Mouse (Mus musculus) large intestine, adult 2 months (tissue): ENCODE data around the gene Macf1. TPM values are rescaled to one million over a fixed set of nuclear protein-coding genes. Genes with fewer than 3 reads are reported as not detected.
"Not testable (repeated sequence)": the region's sequence is repeated elsewhere in the genome, so short reads cannot be mapped to it uniquely, and the experiment has no call there.

Experiments used
- DNase-seq: peaks from one replicate; pipeline ENCODE4 v3.0.0-alpha.2; 2012; ENCODE audit warnings: low read depth, low spot score
- WGBS: fragments of 180-500 bp; shearing (Covaris S2); methylation state at CpG from one replicate; pipeline ENCODE4 v1.1.7; 2018; 5-methylcytosine and 5-hydroxymethylcytosine counted together
- polyA plus RNA-seq: library from polyadenylated mRNA; depleted of rRNA; stranded (reverse); fragments of >200 nt; gene quantifications from 2 replicates; pipeline ENCODE4 v1.2.3, GENCODE M21; 2012

Macf1 gene
- polyA plus RNA-seq, 1 experiment, result 23.4 TPM

DNA sequence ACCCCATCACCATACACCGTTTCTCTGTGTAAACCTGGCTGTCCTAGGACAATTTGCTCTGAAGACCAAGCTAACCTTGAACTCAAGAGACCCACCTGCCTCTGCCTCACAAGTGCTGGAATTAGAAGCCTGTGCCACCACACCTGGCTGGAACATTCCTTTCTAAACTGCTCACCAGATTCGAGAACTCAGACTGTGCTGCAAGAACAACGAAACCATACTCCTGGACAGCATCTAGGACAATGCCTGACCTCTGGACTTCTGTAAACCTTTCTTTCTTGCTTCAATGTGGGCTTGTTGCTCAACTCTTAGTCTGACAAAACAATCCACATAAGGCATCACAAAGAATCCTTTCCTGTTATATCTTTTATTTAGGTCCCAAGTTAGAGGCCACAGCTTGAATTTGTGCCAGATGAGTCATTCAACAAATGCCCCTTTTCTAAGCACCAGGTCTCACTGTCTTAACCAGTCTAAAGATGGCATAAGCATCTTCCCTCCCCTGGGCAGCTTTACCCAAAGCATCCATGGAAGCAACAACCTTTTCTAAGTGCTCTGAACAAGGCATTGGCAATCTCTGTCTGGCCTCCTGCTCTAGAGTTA is 38.8 kb downstream of the Macf1 start:
- 72% methylated on average over 3 of the region's 3 CpGs for WGBS
- no peak for DNase-seq

GRCm38 (mm10) chr4:123643561-123643960 is 40.6 kb downstream of the Macf1 start:
- 65% methylated on average over 6 of the region's 6 CpGs for WGBS
- no peak for DNase-seq

DNA sequence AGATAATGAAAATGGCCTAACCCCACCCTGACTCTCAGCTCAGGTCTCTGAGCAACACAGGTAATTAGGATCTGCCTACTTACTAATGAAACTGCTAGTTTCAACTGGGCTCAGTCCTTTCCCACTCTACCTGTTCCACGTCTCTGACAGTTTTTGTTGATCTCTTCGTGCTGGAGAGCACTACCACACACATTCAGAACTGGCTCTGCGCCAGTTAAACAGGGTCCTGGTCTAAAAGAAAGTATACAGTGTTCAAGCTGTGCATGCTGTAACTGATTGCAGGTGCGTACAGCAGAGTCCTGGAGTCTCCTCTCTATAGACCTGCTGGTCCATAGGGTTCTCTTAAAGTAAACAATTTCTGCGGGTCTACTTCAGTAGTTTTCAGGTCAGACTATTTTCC is 41.3 kb downstream of the Macf1 start:
- DNase-seq, result no peak

DNA sequence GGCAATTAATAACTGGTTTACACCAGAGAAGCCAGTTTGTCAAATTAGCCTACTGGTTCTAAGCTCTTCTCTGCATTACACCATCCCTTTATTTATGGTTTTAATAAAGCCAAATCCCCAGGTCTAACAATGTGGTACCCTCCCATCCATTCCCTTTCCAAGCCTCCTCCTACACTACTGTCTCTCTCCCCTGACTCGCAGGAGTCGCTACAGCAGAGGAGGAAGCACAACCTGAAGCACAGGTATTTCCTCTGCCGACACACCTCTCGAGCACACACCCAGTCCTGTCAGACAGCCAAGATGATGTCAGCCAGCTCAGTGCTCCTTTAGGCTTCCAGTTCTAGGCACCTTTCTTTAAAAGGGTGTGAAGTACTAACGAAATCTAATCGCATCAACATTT is 47.0 kb downstream of the Macf1 start:
- peak; percentile 92 for DNase-seq
- WGBS, result 36% methylated on average over 6 of the region's 6 CpGs

More for the DNA sequence above, 41.3 kb downstream of the Macf1 start:
- WGBS, result 53% methylated on average over 5 of the region's 5 CpGs

GRCm38 (mm10) chr4:123635428-123635827 is 48.7 kb downstream of the Macf1 start:
- no peak for DNase-seq
- WGBS, result 8% methylated on average over 1 of the region's 1 CpGs

GRCm38 (mm10) chr4:123634436-123634835 is 49.7 kb downstream of the Macf1 start:
- WGBS, result 76% methylated on average over 3 of the region's 3 CpGs

GRCm38 (mm10) chr4:123633874-123634273 is 50.3 kb downstream of the Macf1 start:
- WGBS, result 75% methylated on average over 4 of the region's 4 CpGs
- DNase-seq, result no peak

More at GRCm38 (mm10) chr4:123634436-123634835, 49.7 kb downstream of the Macf1 start:
- no peak for DNase-seq

DNA sequence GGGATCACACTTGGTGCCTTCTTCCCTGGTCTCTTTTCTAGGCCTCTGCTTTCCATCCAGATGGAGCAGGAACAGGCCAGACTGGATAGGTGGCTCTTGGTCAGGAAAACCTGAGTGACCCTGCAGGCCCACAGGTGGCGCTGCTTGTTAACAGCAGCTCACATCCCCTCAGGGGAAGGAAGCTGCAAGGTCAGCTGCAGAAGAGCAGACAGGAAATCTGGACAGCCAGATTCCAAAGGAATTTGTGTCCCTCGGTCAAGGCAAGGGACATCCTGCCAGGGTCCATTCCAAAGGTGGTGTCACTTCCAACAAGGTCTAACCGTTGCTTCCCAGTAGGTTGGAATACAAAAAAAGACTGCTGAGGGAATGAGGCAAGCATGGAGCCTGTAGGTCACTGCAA is 50.8 kb downstream of the Macf1 start:
- no peak for DNase-seq
- 13% methylated on average over 3 of the region's 3 CpGs for WGBS

- not testable (repeated sequence) for DNase-seq
- WGBS, result 81% methylated on average over 6 of the region's 6 CpGs
Observed at GRCm38 (mm10) chr4:123632116-123632515, 52.0 kb downstream of the Macf1 start.

DNA sequence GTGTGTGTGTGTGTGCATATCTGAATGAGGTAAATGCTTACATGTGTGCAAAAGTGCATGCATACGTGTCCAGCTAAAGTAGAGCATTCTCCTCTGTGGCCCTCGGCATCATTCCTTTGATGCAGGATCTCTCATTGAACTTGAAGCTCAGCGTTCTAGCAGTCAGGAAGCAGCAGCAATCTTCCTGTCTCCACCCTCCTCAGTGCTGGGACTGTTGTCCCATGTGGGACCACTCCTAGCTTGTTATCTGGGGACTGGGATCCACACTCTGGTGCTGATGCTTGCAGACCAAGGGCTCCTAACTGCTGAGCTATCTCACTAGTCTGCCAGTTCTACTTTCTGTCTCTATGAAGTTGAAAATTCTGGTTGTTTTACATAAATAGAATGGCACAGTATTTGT is 52.5 kb downstream of the Macf1 start:
- no peak for DNase-seq
- 87% methylated on average over 3 of the region's 3 CpGs for WGBS

GRCm38 (mm10) chr4:123627683-123628082 is 56.5 kb downstream of the Macf1 start:
- DNase-seq, result no peak
- WGBS, result 83% methylated on average over 5 of the region's 5 CpGs

DNA sequence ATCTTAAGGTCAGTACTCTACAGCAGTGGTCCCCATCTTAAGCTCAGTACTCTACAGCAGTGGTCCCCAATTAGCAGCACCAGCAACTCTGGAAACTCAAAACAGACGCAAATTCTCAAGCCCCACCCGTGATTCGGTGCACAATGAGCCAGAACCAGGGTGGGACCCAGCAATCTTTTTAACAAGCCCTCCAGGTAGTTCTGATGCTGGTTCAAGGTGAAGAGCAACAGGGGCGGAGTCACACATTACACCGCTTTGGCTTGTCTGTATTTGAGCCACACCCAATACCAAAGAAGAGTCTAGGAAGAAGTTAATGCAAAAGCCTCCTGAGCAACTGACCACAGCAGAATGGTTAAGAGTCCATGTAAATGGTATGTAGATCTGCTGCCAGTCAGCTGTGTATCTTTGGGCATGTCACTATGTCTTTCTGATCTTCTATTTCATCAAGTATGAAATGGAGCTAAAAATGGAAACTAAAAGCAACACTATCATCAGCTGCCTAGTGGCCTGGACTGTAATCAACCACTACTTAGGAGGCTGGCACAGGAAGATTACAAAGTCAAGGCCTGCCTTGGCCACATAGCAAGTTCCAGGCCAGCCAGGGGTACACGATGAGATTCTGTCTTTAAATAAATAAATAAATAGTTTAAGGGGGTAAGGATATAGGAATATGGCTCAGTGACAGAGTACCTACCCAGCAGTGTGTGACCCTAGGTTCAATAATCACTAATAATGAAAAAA is 58.7 kb downstream of the Macf1 start:
- WGBS, result 45% methylated on average over 6 of the region's 6 CpGs
- DNase-seq, result no peak

- 59% methylated on average over 5 of the region's 5 CpGs for WGBS
- no peak for DNase-seq
Observed at GRCm38 (mm10) chr4:123624438-123624837, 59.7 kb downstream of the Macf1 start.

DNA sequence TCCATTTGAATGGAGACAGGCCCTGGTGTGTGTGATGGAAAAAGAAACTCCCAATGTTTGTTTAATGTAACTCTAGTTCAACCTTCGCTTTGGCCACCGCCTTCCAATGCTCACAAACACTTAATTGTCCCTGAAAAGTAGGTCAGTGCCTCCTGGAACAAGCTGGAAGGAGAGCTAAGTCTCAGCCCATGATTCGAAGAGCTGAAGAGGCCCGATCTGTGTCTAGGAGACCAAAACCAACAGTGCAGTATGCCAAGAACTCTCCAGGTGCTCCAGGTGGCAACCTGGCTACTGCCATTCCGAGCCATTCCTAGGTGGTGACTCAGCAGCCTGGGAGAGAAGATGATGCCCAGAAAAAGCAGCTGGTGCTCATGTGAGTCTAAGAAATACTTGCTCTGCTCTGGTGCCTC is 60.4 kb downstream of the Macf1 start:
- 14% methylated on average over 5 of the region's 5 CpGs for WGBS
- DNase-seq, result peak; percentile 65

DNA sequence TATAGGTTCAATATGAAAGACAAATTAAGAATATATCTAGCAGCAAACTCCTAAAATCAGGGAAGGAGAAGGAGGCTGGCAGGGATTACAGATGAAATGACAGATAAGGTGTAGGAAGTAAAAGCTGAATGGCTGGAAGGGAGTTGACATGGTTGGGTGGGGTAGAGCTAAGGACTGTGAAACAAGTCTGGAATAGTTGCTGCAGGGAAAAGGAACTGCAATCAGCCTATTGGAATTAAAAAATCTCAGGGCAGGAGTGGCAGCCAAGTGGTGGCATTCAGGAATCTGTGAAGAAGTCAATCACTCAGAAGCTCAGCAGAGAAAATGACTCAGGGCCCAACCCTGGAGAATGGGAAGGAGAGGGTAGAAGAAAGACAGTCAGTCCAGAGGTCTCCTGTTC is 62.4 kb downstream of the Macf1 start:
- no peak for DNase-seq

DNA sequence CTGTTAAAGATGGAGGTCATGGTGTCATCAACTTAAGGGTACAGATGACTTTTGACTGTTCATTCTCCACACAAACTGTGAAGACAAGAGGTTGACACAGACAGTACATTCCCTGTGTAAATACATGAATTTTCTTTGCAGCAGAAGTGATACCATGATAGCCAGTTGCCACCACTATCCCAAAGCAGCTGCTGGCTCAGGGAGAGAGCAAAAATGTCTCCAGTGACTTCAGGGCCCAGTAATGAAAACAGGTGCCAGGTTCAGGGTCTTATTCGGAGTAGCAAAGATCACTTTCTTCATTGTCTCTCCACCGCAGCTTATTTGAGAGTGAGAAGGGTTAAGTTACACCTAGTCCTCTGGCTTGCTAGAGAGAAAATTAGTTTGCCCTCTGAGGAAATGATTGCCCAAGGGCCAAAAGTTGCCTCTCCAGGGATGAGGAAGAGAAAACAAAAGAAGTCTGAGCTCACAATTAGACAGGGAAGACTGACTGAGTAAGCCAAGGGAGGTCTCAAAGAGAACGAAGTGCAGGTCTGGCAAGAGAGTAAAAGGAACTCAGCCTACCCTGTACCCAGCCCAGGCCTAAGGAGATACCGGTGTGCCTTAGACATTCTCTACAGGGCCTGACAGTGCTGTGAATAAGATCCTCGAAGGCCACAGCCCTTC is 66.3 kb downstream of the Macf1 start:
- DNase-seq, result no peak
- 72% methylated on average over 5 of the region's 5 CpGs for WGBS

GRCm38 (mm10) chr4:123616971-123617370 is 67.2 kb downstream of the Macf1 start:
- WGBS, result 69% methylated on average over 4 of the region's 4 CpGs
- no peak for DNase-seq

DNA sequence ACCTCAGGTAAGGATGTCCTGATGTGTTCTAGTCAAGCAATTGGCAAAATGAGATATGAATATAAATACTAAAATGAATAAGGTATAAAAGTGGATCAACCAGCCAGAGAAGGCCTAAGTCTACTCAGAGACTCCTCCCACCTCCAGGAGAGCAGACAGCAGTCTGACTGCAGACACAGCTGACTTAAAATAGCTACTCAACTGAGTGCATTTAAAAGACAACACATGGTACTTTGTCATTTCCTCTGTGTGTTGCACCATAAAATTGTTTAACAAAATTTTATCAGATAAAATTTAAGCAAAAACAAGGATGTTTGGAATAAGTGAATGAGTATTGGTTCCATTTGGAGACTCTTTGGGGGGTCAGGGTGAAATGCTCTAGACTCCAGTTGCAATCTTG is 67.7 kb downstream of the Macf1 start:
- DNase-seq, result no peak

DNA sequence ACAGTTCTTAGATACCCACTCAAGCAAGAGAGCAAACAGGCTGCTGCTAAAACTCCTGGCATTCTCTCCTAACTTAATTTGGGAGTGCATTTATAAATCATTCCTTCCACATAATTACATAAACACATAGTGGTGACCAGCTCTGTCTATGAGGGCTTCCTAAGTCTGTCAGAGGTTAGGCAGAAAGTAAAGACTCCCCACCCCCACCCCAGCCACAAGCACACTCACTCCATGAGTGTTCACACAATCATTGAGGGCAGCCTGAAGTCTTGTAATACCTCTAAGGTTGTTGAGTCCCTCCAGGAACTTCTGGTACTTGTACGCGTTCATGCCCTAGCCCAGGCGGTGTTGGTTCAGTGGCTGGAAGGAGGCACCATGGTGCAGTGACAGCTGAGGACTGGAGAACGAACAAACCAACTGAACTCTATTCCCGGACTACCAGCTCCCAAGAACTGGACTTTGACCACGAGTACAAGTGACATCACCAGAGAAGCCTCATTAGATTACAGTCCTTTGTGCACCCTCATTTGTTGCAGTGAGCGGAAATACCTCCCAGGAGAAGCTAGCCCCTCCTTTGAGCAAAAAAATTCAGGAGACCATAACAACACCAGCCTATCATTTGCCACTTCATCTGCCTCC is 70.7 kb downstream of the Macf1 start:
- DNase-seq, result peak; percentile 93
- WGBS, result 25% methylated on average over 7 of the region's 7 CpGs

DNA sequence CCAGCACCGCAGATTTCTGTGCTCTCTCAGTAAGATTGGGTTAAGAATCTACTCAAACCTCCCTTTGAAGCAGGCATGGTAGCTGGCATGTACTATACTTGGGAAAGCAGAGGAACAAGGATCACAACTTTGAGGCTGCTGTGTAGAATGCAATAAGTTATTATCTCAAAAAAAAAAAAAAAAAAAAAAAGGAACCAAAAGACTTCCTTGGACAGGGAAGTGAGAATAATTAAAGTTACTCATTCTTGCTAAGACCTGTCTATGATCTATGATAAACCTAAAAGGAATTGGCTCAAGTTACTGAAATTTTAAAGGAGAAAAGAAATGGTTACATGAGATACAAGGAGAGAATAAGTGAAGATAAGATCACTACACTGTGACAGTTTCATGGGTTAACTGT is 72.2 kb downstream of the Macf1 start:
- 88% methylated on average over 1 of the region's 1 CpGs for WGBS
- DNase-seq, result no peak

GRCm38 (mm10) chr4:123611241-123611640 is 72.9 kb downstream of the Macf1 start:
- DNase-seq, result no peak
- WGBS, result 77% methylated on average over 2 of the region's 2 CpGs
